Mouse (Mus musculus): ENCODE measurements around the gene Hacd4. TPM values are rescaled to one million over a fixed set of nuclear protein-coding genes. Genes with fewer than 3 reads are reported as not detected.

The Hacd4 gene
- polyA plus RNA-seq, 1 experiment from 2014 or later: 16.1 TPM

DNA sequence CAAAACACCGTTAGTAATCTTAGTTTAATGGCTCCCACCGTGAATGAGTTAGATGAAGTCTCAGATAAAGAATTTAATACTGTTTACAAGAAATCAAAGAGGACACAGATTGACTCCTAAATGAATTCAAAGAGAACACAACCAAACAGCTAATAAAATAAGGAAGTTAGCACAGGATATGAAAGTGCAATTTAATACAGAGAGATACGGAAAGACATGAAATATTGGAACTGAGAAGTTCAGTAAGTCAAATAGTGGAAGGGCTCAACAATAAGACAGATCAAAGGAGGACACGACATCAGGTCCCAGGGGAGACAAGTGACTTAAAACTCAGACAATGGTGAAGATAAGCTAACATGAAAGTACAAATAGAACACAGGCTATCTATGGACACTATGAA is 25.8 kb upstream of the Hacd4 start:
- 72% methylated on average over 4 of the region's 4 CpGs for WGBS

DNA sequence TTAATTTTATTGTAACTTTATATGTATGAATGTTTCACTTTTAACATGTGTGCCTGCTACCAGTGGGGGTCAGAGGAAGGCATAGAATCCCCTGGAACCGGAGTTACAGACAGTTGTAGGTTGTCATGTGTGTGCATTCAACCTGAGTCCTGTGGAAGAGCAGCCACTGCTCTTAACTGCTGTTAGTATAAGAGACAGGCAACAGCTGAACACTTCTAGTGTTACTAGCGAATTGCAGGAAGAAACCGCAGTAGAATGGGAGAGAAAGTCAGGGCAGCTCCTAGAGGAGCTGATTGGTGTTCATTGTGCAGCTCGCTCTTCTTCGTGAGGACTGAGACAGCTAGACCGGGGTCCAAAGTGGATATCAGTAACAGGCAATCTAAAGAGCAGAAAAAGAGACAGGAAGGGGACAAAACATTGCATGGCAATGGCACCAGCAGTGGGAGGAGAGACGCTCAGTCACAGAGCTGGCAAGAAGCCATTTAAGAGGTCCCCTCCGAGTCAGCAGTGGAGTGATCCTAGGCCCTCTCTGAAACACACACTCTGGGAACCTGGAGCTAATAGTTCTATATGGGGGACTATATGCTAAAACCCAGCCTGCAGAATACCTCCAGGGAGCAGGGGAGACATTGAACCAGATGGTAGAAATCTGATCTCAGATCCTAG is 24.4 kb upstream of the Hacd4 start:
- Histone ChIP-seq H3K4me2 (replicated peaks; ENCODE audit: low read depth, low read length) (no peak overlapping the region), H3K9me3 (ENCODE audit: control insufficient read depth, low read depth, low read length) (no peaks in the 10 kb centered on the region)
- 68% methylated on average over 8 of the region's 8 CpGs for WGBS

More for the DNA sequence above, 25.8 kb upstream of the Hacd4 start:
- Histone ChIP-seq H3K27ac (ENCODE audit: low read length) (no peak overlapping the region), H3K9me3 (ENCODE audit: control insufficient read depth, low read depth, low read length) (no peaks in the 10 kb centered on the region), H3K9ac (replicated peaks; ENCODE audit: low read depth, low read length) (no peak overlapping the region), H3K27me3 (ENCODE audit: control insufficient read depth, insufficient read depth, low read length) (no peaks in the 10 kb centered on the region), H3K4me3 (ENCODE audit: low read depth, low read length) (no peak overlapping the region), H3K36me3 (ENCODE audit: control insufficient read depth, insufficient read depth, low read length) (no peaks in the 10 kb centered on the region), H3K4me1 (ENCODE audit: control insufficient read depth, insufficient read depth, low read length) (no peaks in the 10 kb centered on the region), H3K4me2 (replicated peaks; ENCODE audit: low read depth, low read length) (no peak overlapping the region)
- no peak for ATAC-seq (ENCODE audit: insufficient number of reproducible peaks, insufficient read depth, low FRiP score, low read depth)

DNA sequence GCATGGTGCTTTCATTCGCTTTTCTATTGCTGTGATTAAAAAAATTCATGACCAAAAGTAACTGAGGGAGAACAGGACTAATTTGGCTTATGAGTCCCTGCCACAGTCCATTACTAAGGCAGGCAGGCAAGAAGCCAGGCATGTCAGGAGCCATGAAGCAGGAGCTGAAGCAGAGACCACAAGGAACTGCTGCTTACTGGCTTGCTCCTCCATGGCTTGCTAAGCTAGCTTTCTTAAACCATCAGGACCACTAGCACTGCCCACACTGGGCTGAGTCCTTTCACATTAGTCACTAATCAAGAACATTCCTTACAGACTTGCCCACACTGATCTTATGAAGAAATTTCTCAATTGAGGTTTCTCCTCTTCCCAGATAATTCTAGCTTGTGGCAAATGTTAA is 23.8 kb upstream of the Hacd4 start:
- Histone ChIP-seq H3K4me1 (ENCODE audit: control insufficient read depth, insufficient read depth, low read length) (no peaks in the 10 kb centered on the region), H3K9me3 (ENCODE audit: control insufficient read depth, low read depth, low read length) (no peaks in the 10 kb centered on the region), H3K4me2 (replicated peaks; ENCODE audit: low read depth, low read length) (no peak overlapping the region), H3K9ac (replicated peaks; ENCODE audit: low read depth, low read length) (no peak overlapping the region), H3K4me3 (ENCODE audit: low read depth, low read length) (no peak overlapping the region), H3K36me3 (ENCODE audit: control insufficient read depth, insufficient read depth, low read length) (no peaks in the 10 kb centered on the region), H3K27ac (ENCODE audit: low read length) (no peak overlapping the region), H3K27me3 (ENCODE audit: control insufficient read depth, insufficient read depth, low read length) (no peaks in the 10 kb centered on the region)
- WGBS: 80% methylated on average over 1 of the region's 1 CpGs
- ATAC-seq (ENCODE audit: insufficient number of reproducible peaks, insufficient read depth, low FRiP score, low read depth): no peak

More for the DNA sequence above, 24.4 kb upstream of the Hacd4 start:
- no peak for ATAC-seq (ENCODE audit: insufficient number of reproducible peaks, insufficient read depth, low FRiP score, low read depth)
- H3K9ac ChIP-seq (replicated peaks; ENCODE audit: low read depth, low read length): no peak overlapping the region
- H3K4me1 ChIP-seq (ENCODE audit: control insufficient read depth, insufficient read depth, low read length): no peaks in the 10 kb centered on the region
- no peaks in the 10 kb centered on the region for H3K36me3 ChIP-seq (ENCODE audit: control insufficient read depth, insufficient read depth, low read length)
- H3K4me3 ChIP-seq (ENCODE audit: low read depth, low read length): no peak overlapping the region
- no peaks in the 10 kb centered on the region for H3K27me3 ChIP-seq (ENCODE audit: control insufficient read depth, insufficient read depth, low read length)
- no peak overlapping the region for H3K27ac ChIP-seq (ENCODE audit: low read length)

- H3K9ac ChIP-seq (replicated peaks; ENCODE audit: low read depth, low read length): no peak overlapping the region
- no peak overlapping the region for H3K4me2 ChIP-seq (replicated peaks; ENCODE audit: low read depth, low read length)
- no peak overlapping the region for H3K27ac ChIP-seq (ENCODE audit: low read length)
- no peaks in the 10 kb centered on the region for H3K27me3 ChIP-seq (ENCODE audit: control insufficient read depth, insufficient read depth, low read length)
- H3K36me3 ChIP-seq (ENCODE audit: control insufficient read depth, insufficient read depth, low read length): no peaks in the 10 kb centered on the region
- WGBS: 76% methylated on average over 2 of the region's 2 CpGs
- ATAC-seq (ENCODE audit: insufficient number of reproducible peaks, insufficient read depth, low FRiP score, low read depth): no peak
- no peaks in the 10 kb centered on the region for H3K9me3 ChIP-seq (ENCODE audit: control insufficient read depth, low read depth, low read length)
- no peaks in the 10 kb centered on the region for H3K4me1 ChIP-seq (ENCODE audit: control insufficient read depth, insufficient read depth, low read length)
- H3K4me3 ChIP-seq (ENCODE audit: low read depth, low read length): no peak overlapping the region
Observed at GRCm38 (mm10) chr4:88461315-88461714, 22.6 kb upstream of the Hacd4 start.

DNA sequence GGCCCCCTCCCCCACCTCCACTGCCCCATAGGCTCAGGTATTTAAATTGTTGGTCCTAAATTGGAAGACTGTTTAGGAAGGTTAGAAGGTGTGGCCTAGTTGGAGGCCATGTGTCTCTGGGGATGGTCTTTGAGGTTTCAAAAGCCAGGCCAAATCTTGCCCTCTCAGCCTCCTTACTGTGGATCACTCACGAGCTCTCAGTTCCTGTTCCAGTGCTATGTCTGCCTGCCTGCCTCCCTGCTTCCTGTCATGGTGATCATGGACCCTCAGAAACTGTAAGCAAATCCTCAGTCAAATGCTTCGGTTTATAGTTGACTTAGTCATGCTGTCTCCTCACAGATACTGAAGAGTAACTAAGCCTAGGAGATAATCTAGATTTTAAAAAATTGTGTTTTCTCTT is 19.9 kb upstream of the Hacd4 start:
- no peaks in the 10 kb centered on the region for H3K27me3 ChIP-seq (ENCODE audit: control insufficient read depth, insufficient read depth, low read length)
- no peaks in the 10 kb centered on the region for H3K4me1 ChIP-seq (ENCODE audit: control insufficient read depth, insufficient read depth, low read length)
- no peak overlapping the region for H3K4me3 ChIP-seq (ENCODE audit: low read depth, low read length)
- no peak overlapping the region for H3K4me2 ChIP-seq (replicated peaks; ENCODE audit: low read depth, low read length)
- no peak for ATAC-seq (ENCODE audit: insufficient number of reproducible peaks, insufficient read depth, low FRiP score, low read depth)
- H3K36me3 ChIP-seq (ENCODE audit: control insufficient read depth, insufficient read depth, low read length): no peaks in the 10 kb centered on the region
- 65% methylated on average over 2 of the region's 2 CpGs for WGBS
- no peak overlapping the region for H3K9ac ChIP-seq (replicated peaks; ENCODE audit: low read depth, low read length)
- H3K27ac ChIP-seq (ENCODE audit: low read length): no peak overlapping the region
- no peaks in the 10 kb centered on the region for H3K9me3 ChIP-seq (ENCODE audit: control insufficient read depth, low read depth, low read length)

DNA sequence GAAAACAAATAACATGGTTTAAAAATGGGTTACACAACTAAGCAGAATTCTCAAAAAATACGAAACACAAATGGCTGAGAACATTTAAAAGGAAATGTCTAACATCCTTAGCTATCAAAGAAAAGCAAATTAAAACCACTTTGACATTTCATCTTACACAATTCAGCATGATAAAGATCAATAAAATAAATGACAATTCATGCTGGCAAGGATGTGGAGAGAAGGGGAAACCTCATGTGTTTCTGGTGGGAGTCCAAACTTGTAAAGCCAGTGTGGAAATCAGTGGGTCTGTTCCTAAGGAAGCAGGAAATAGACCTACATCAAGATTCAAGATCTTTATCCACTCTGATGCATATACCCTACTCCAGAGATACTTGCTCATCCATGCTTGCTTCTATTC is 19.4 kb upstream of the Hacd4 start:
- WGBS: 90% methylated on average over 1 of the region's 1 CpGs
- no peak for ATAC-seq (ENCODE audit: insufficient number of reproducible peaks, insufficient read depth, low FRiP score, low read depth)
- Histone ChIP-seq H3K27ac (ENCODE audit: low read length) (no peak overlapping the region), H3K27me3 (ENCODE audit: control insufficient read depth, insufficient read depth, low read length) (no peaks in the 10 kb centered on the region), H3K4me2 (replicated peaks; ENCODE audit: low read depth, low read length) (no peak overlapping the region), H3K9me3 (ENCODE audit: control insufficient read depth, low read depth, low read length) (no peaks in the 10 kb centered on the region), H3K9ac (replicated peaks; ENCODE audit: low read depth, low read length) (no peak overlapping the region), H3K4me3 (ENCODE audit: low read depth, low read length) (no peak overlapping the region), H3K4me1 (ENCODE audit: control insufficient read depth, insufficient read depth, low read length) (no peaks in the 10 kb centered on the region), H3K36me3 (ENCODE audit: control insufficient read depth, insufficient read depth, low read length) (no peaks in the 10 kb centered on the region)

DNA sequence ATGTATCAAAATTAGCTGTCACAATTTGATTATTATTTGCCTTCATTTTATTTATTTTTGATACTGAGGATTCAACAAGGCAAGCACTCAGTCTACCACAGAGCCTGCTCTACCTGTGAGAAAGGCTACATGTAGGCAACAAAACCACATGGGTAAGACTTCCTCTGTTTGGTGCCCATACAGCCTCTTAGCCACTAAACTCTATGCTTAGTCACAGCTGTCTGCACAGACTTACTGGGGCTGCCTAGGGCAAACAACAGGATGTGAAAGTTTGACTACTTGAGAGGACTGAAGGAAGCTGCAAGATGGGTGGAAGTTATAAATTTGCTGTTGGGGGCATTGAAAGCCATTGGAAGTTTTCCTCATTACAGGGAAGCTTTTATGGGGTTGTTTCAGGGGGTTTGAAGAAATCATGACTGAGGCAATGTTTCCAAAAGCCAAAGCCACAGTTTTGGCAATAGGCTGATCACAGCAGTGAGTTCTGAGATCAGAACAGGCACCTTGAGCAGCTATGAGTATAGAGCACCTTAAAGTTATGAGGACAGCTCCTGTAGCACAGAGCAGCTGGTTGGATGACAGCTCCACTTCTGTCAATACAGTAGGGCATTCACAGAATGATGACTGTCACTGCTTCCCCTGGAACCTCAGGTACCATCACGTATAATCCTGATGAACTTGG is 11.5 kb upstream of the Hacd4 start:
- H3K4me2 ChIP-seq (replicated peaks; ENCODE audit: low read depth, low read length): no peak overlapping the region
- H3K36me3 ChIP-seq (ENCODE audit: control insufficient read depth, insufficient read depth, low read length): no peaks in the 10 kb centered on the region
- H3K4me1 ChIP-seq (ENCODE audit: control insufficient read depth, insufficient read depth, low read length): no peaks in the 10 kb centered on the region
- no peaks in the 10 kb centered on the region for H3K27me3 ChIP-seq (ENCODE audit: control insufficient read depth, insufficient read depth, low read length)
- no peak overlapping the region for H3K9ac ChIP-seq (replicated peaks; ENCODE audit: low read depth, low read length)
- WGBS: 92% methylated on average over 1 of the region's 1 CpGs
- ATAC-seq (ENCODE audit: insufficient number of reproducible peaks, insufficient read depth, low FRiP score, low read depth): no peak
- H3K9me3 ChIP-seq (ENCODE audit: control insufficient read depth, low read depth, low read length): no peaks in the 10 kb centered on the region
- no peak overlapping the region for H3K4me3 ChIP-seq (ENCODE audit: low read depth, low read length)
- H3K27ac ChIP-seq (ENCODE audit: low read length): no peak overlapping the region

GRCm38 (mm10) chr4:88448976-88449375 is 10.2 kb upstream of the Hacd4 start:
- no peaks in the 10 kb centered on the region for H3K4me1 ChIP-seq (ENCODE audit: control insufficient read depth, insufficient read depth, low read length)
- H3K9ac ChIP-seq (replicated peaks; ENCODE audit: low read depth, low read length): no peak overlapping the region
- H3K4me2 ChIP-seq (replicated peaks; ENCODE audit: low read depth, low read length): no peak overlapping the region
- H3K27me3 ChIP-seq (ENCODE audit: control insufficient read depth, insufficient read depth, low read length): no peaks in the 10 kb centered on the region
- ATAC-seq (ENCODE audit: insufficient number of reproducible peaks, insufficient read depth, low FRiP score, low read depth): no peak
- no peak overlapping the region for H3K27ac ChIP-seq (ENCODE audit: low read length)
- H3K36me3 ChIP-seq (ENCODE audit: control insufficient read depth, insufficient read depth, low read length): no peaks in the 10 kb centered on the region
- WGBS: 58% methylated on average over 2 of the region's 2 CpGs
- H3K4me3 ChIP-seq (ENCODE audit: low read depth, low read length): no peak overlapping the region
- H3K9me3 ChIP-seq (ENCODE audit: control insufficient read depth, low read depth, low read length): no peaks in the 10 kb centered on the region

All from stomach, embryonic 14.5 days (tissue).